Mouse (Mus musculus) lung, postnatal 36 days (tissue): ENCODE data around the gene Ptprn.

Source experiments
- DNase-seq: peaks from one replicate; pipeline ENCODE4 v3.0.0; 2022; ENCODE audit warnings: mixed read lengths

Ptprn gene

DNA sequence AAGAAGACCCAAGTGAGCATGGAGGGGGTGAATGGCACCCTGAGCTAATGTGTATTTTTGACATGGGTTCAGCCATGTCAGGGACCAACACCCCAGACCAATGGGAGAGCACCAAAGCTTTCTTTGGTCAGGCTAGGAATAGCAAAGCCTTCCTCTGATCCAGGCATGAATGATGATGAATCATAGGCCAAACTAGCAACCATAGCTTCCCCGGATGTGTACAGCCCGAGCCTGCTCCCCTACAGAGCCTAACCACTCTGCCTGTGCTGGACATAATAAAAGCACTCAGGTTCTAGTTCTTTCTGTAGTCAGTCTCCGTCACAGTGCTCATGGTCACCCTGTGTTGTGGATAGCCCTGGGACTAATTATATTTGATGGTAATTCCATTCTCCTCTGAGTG, 42.8 kb downstream of the Ptprn start:
- DNase-seq, result no peak

DNA sequence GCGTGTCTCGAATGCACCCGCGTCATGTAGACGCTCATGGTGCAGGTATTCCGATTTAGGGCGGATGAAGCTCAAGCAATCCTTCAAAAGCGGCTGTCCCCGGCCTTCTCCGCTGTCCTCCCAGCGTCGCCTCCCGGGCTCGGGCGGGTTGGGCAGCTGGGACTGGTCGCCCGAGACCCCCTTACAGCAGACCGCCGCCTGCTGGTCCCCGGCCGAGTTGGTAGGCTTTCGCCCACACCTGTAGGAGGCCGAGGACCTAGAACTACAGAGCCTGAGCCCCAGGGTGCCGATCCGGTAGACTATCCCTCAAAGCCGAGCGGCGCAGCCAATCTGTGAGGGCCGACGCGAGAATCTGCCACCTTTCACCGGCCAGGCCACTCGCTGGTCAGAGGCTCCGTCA, 44.8 kb downstream of the Ptprn start, which contains the start of gene Tuba4a:
Gene Tuba4a (minus strand): TSS at position 335 of the 400 bp plus-strand sequence.
- no peak for DNase-seq

DNA sequence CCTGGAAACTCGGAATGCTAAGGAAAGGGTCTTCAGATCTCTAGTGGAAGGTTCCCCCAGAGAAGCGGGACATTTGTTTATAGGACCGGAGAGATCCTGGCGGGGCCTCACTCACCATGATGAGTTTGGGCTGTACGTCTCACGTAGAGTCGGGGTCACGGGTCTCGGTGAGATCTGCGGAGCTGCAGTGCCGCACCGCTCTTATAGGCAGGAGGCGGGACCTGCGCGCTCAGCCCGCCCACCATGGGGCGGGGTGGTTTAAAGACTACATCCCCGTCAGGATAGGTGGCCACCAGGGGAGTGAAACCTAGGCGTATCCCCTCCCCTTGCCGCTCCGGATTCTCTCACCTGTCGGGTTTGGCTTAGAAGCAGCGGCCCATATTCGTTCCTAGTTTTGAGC, 45.2 kb downstream of the Ptprn start:
- peak; percentile 97 for DNase-seq

DNA sequence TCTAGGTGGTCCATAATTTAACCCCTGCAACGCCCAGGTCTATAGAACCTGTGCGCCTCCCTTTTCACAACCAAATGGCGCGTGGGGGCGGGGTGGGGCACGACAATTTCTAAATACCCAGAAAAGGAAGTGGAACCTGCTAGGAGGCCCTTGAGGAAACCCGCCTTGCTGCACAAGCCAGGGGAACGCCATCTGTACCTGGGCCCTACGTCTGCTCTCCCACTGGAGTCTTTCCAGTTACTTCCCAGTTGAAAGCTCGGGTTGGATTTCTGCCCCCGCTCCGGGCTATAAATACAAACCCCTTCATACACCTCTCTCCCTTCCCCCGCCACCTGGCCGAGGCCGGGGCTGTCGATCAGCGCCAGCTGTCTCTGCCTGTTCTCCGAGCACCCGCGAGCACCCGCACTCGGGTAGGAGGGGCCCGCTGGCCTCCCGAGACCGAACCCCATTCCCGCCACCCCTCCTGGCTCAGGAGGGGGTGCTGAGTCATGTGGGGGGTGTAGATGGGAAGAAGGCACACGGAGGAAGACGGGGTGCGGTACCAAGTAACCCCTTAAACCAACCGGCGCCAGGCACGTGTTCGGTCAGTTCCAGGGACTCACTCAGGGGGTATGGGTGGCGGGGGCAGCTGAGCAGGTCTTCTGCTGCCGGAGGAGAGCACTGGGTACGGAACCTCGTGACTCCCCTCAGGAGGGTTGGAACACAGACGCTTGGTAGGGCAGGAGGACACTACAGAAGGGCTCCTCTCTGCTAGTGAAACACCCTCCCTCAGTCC, 45.9 kb downstream of the Ptprn start:
- DNase-seq, result peak; percentile 72

DNA sequence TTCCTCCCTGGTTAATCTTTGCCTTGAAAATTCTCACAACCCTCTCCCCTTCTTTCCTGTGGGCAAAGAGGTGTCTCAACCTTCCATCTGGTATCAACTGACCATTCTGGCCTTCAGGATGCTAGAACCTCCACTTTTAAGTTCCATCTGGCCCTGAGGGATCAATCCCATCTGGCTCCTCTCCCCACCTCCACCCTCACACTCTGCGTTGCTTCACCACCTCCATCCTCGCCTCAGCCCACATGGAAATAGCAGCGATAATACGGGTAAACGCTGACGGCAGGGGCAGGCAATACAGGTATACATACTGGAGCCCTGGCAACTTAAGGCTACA, 46.4 kb downstream of the Ptprn start:
- no peak for DNase-seq

DNA sequence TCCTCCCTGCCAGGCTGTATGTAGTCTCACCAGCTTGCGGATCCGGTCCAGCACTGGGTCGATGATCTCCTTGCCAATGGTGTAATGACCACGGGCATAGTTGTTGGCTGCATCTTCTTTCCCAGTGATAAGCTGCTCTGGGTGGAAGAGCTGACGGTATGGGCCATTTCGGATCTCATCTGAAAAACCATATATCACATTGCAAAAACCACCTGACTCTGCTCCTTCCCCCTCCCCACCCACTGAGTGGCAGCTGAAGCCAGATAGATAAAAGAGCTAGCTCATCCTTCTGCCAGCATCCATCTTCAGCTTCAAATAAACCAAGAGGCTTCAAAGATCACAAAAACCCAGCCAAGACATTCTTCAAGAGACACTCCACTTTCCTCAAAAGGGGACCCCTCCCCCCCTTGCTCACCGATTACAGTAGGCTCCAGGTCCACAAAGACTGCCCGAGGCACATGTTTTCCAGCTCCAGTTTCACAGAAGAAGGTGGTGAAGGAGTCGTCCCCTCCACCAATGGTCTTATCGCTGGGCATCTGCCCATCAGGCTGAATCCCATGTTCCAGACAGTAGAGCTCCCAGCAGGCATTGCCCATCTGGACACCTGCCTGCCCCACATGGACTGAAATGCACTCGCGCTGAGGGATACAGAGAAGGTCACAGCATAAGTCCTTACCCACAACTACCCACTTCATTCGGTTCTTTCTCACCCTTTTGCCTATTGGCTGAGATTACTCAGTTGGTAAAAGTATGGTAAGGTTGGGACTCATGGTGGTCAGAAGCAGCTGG, 47.3 kb downstream of the Ptprn start:
- no peak for DNase-seq

DNA sequence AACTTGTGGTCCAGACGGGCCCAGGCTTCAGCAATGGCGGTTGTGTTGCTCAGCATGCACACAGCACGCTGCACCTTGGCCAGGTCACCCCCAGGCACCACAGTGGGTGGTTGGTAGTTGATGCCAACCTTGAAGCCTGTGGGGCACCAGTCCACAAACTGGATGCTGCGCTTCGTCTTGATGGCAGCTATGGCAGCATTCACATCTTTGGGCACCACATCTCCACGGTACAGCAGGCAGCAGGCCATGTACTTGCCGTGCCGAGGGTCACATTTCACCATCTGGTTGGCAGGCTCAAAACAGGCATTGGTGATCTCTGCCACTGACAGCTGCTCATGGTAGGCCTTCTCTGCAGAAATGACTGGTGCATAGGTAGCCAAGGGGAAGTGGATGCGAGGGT, 48.5 kb downstream of the Ptprn start:
- no peak for DNase-seq

DNA sequence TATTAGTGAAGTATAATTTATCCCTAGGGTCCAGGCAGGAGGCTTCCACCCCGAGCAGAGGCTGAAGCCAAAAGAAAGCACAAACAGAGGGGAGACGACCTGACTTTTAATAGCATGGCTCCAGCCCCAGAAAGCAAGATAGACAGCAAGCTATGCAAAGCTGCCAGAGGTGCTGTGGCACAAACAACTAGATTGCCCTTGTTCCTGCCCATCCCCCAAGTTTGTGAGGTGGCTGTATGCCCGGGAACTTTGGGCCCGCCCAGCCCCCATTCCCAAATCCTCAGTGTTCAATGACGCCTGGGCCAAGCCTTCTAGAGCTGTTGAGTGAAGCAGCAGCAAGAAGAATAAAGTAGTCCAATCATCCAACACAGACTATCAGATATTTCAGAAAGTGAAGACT, 49.4 kb downstream of the Ptprn start:
- DNase-seq, result no peak

DNA sequence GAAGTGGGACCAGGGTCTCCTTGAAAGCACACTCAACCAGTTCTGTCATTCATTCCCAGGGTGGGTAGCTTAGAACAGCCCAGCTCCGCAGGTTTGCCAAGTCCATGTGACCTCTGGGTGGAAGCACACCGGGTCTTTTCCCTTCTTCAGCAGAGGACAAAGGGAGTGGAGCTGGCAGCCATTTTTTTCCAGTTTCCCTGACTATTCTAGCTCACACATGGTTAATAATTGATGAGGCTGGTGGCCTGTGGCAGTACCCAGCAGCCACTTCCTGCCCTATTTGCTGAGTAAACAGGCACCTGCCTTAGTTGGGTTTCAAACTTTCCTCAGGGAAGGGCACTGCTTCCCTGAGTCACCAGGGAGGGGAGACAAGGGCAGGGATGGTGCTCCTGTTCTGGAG, 49.9 kb downstream of the Ptprn start:
- DNase-seq, result no peak

DNA sequence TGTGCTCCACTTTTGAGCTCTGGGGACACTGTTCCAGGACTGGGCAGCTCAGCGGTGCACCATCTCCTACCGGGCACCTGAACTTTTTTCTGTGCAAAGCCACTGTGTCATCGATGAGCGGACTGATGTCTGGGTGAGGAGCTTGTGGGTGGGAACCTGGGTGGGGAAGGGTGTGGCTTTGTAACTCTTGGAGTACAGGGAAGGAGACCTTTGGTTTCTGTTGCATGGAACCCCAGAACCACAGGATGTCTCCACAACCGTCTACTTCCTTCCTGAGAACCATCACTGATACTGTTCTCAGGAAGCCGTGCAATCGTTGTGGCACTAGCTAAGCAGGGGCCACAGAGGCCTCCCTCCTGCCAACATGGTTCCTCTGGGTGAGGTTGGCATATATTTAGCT, 51.2 kb downstream of the Ptprn start:
- peak; percentile 58 for DNase-seq

DNA sequence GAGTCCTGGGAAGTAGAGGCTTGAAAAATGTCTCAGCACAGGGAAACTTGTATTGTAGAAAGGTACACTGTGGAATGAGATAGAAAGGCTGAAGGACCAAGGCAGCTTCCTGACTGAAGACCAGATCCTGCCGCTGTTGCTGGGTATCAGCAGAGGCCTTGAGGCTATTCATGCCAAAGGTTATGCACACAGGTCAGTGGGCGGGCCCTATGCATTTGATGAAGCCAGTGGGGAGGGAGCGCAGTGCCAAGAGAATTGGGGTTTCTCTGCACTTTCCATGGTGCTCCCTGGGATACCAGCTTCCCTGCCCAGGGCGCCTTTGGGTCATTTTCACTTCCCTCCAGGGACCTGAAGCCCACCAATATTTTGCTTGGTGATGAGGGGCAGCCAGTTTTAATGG, 51.8 kb downstream of the Ptprn start:
- DNase-seq, result no peak

DNA sequence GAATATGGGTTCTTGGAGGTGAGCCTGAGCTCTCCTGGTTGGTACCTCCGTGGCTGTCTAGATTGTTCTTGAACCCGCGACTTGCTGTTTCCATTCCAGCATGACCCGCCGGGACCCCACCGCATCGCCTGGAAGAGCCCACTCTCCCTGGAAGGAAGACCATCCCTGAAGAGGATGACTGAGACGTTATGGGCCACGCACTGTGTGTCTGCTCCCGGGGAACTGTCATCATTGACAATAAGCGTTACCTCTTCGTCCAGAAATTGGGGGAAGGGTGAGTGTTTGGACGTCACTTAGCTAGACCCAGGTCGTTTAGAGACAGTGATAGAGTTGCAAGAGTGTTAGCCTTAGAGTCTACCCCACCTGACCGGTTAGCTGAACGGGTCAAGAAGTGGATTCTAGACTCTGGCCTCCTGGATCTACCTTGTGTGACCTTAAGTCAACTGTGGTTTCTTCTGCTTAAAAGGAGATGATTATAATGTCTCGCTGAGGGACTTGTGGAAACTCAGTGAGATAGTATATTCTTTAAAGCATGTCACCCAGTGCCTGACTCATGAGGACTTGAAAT, 53.1 kb downstream of the Ptprn start:
- DNase-seq, result no peak

DNA sequence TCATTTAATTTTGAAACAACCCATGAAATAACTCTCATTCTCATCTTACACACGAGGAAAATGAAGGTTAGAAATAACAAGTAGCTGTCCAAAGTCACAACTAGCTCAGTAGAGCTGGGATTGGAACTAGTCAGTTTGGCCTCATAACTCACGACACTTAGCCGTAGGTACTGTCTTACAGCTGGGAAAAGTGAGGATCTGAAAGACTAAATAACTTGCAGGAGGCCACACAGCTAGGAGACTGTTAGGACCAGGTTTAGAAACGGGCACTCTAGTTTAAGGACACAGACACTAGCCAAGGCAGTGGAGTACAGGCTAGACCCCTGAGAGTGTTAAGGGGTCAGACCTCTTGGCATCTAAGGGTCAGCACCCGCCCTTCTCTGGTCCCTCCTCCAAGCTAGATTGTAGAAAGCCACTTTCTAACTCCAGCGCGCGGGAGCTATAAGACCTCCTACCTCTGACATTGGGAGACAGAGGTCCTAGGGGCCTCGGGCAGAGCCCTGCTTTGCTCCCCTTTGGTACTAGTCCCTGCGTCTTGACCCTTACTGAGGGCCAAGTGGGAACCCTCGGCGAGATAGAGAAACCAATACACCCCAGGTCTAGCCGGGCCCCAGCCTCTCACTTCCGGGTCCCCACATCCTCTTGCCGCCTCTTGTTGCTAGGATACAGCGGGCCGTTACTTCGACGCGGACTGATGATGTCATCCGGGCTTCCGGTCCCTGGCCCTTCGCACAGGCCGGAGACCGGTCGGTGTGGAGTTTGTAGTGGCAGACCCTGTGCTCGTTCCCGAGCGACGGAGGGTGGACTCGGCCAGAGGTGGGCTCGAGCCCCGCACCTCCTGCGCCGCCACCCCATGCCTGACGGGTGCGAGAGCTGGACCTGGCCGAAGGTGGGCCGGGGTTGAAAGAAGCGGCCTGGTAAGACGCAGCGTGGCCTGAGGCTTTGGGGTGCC, 53.9 kb downstream of the Ptprn start, which contains the start of the genes Glb1l and Stk16:
Gene Glb1l (minus strand): TSS at position 678 of the 952 bp plus-strand sequence.
Gene Stk16 (plus strand): TSS at position 703 of the 952 bp plus-strand sequence.
- peak; percentile 98 for DNase-seq

DNA sequence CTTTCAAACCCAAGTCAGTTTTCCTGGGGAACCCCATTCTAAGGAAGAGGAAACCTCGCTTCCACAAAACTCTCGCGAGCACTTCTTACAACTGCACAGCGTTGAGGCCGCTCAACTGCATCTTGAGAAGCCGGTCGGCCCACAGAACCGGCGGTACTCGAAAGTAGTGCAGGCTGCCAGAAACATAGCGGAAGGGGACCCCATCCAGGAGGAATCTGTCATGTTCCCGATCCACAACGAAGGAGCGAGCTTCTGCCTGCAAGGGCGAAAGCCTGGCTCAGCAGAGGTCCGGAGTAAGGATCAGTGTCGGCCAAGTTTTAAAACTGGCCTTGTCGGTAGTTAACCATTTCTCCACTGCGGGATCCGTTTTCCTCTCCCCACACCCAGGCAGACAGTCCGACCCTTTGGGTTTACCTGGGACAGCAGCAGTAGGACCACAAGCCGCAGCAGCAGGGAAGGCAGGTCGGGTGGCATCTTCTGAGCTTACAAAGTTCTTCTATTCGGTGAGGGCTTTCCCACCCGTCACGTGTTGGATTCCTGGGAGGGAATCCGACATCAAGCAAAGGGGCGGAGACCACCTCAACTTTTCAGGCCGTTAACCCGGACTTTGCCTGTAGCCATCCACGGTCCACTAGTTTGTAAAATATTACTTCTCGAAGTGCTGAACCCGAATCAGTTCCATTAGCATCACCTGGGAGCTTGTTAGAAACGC, 55.2 kb downstream of the Ptprn start:
- DNase-seq, result peak; percentile 66

DNA sequence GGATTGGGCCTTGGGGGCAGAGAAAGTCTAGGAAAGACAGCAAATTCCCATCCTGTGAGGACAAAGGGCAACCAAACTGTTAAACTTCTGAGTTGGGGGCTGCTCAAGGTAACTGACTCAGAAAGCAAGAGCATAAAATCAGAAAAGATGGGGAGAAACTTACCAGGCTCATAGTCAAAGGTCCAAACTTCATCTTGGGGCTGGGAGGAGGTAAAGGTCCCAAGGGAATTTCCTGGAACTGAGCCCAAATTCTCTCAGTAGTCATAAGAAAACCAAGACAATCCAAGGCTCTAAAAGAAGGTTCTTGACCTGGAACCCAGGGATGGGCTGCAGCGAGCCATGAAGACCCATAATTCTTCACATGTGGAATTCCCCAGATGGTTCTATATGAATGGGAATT, 63.1 kb downstream of the Ptprn start:
- DNase-seq, result no peak
